Mouse (Mus musculus) kidney, postnatal 14 days (tissue): ENCODE results near the gene Aire.
"Not testable (repeated sequence)": the region's sequence is repeated elsewhere in the genome, so short reads cannot be mapped to it uniquely, and the experiment has no call there.

Source experiments
- DNase-seq: peaks from one replicate; pipeline ENCODE4 v3.0.0; 2022; ENCODE audit warnings: mixed read lengths

Gene Aire

GRCm38 (mm10) chr10:78048061-78048730, 4.8 kb upstream of the Aire start:
- DNase-seq: no peak

- no peak for DNase-seq
Measured at GRCm38 (mm10) chr10:78046388-78046787, 3.0 kb upstream of the Aire start.

GRCm38 (mm10) chr10:78044531-78044930, 1.1 kb upstream of the Aire start:
- no peak for DNase-seq

- no peak for DNase-seq
Measured at GRCm38 (mm10) chr10:78042697-78043405, 559 bp downstream of the Aire start.

GRCm38 (mm10) chr10:78042096-78042495, 1.3 kb downstream of the Aire start:
- no peak for DNase-seq

GRCm38 (mm10) chr10:78041647-78042046, 1.8 kb downstream of the Aire start, which contains the start of gene Dnmt3l:
Dnmt3l (plus strand) TSS chr10:78041947.
- no peak for DNase-seq

- DNase-seq: no peak
Measured at GRCm38 (mm10) chr10:78037139-78037538, 6.3 kb downstream of the Aire start.

GRCm38 (mm10) chr10:78031987-78032386, 11.4 kb downstream of the Aire start:
- no peak for DNase-seq

- no peak for DNase-seq
Measured at GRCm38 (mm10) chr10:78029080-78029479, 14.3 kb downstream of the Aire start.

- peak; percentile 76 for DNase-seq
Measured at GRCm38 (mm10) chr10:78028129-78028528, 15.3 kb downstream of the Aire start.

GRCm38 (mm10) chr10:78025453-78025852, 18.0 kb downstream of the Aire start:
- DNase-seq: not testable (repeated sequence)

GRCm38 (mm10) chr10:78019984-78020383, 23.4 kb downstream of the Aire start:
- DNase-seq: not testable (repeated sequence)

GRCm38 (mm10) chr10:78019291-78019690, 24.1 kb downstream of the Aire start:
- no peak for DNase-seq

- peak; percentile 85 for DNase-seq
Measured at GRCm38 (mm10) chr10:78018797-78019203, 24.6 kb downstream of the Aire start.

GRCm38 (mm10) chr10:78016366-78016765, 27.0 kb downstream of the Aire start:
- DNase-seq: peak; percentile 39

GRCm38 (mm10) chr10:78015489-78015888, 27.9 kb downstream of the Aire start:
- no peak for DNase-seq

- DNase-seq: no peak
Measured at GRCm38 (mm10) chr10:78012661-78013495, 30.5 kb downstream of the Aire start.

- not testable (repeated sequence) for DNase-seq
Measured at GRCm38 (mm10) chr10:78011116-78011515, 32.3 kb downstream of the Aire start.

- DNase-seq: no peak
Measured at GRCm38 (mm10) chr10:78010335-78010734, 33.1 kb downstream of the Aire start.

- DNase-seq: no peak
Measured at GRCm38 (mm10) chr10:78009945-78010293, 33.5 kb downstream of the Aire start, which contains the start of gene Pfkl. Pfkl (minus strand) TSS chr10:78010083.

GRCm38 (mm10) chr10:78009184-78009944, 34.0 kb downstream of the Aire start:
- DNase-seq: peak; percentile 98

- DNase-seq: no peak
Measured at GRCm38 (mm10) chr10:78008169-78008568, 35.2 kb downstream of the Aire start.

GRCm38 (mm10) chr10:78007203-78007602, 36.2 kb downstream of the Aire start:
- no peak for DNase-seq
